10 mouse cellular contexts compared by ENCODE assay signal in the genomic region with DNA sequence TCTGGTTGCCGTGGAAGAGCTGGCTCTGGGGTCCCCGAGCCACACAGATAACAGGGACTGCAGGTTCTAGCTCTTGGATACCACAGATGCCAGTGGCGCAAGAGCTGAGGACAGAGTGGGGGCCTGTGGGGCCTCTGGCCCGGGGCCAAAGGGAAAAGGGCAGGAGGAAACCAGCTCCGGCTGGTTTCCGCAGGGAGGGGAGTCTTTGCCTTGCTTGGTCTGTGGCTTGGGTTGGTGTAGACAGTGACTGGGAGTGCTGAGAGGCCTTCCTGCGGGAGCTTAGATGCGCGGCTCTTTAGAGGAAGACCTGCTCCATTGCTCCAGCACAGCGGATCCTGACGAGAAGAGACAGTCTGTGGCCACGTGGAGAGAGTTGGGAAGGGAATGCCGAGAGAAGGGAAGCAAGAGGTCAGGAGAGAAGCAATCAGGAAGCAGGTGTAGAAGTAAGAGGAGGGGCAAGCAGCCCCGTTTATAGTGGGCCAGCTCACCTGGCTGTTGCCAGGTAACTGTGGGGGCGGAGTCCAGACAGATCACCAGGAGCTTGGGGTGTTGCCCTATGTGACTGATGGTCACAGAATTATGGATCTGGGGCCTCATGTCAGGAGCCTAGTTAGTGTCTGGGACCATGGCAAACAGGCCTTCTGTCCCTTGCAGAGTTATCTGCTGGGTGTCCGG. TPM values are rescaled to one million over a fixed set of nuclear protein-coding genes. Genes with fewer than 3 reads are reported as not detected.
DNase-seq lines count a peak whose midpoint lies in the region; ATAC-seq and TF ChIP-seq lines count a peak whose summit lies in the region.
"Had no signal": no experiment of that assay in that cellular context is flagged by ENCODE, and none has a peak within 500 bp of the region (broad histone marks: within the 10 kb centered on the region; RNA-seq: fewer than 3 reads in every experiment).

No protein-coding gene starts in this region.

- H3K36me3 ChIP-seq in hindbrain, embryonic 13.5 days = peaks cover 56% of the 10 kb centered on the region
- H3K36me3 ChIP-seq in hindbrain, embryonic 10.5 days = peaks cover 52% of the 10 kb centered on the region
- peaks cover 33% of the 10 kb centered on the region for H3K36me3 ChIP-seq in kidney, postnatal 0 days (ENCODE audit: insufficient read depth, low read length)

- H3K9me3 ChIP-seq in hindbrain, embryonic 13.5 days = peaks cover 11% of the 10 kb centered on the region
- H3K9me3 ChIP-seq in hindbrain, embryonic 10.5 days = peaks cover 13% of the 10 kb centered on the region; the same call in 1 of the 2 replicates
- H3K9me3 ChIP-seq in kidney, postnatal 0 days (replicated peaks; ENCODE audit: low read length) = no peaks in the 10 kb centered on the region
- H3K9me3 ChIP-seq: G1E; liver, embryonic 15.5 days had no signal

- DNase-seq in hindbrain, embryonic 10.5 days (ENCODE audit: low spot score) = no peak
- peak; percentile 57 for DNase-seq in 416B (ENCODE audit: low read depth)
- DNase-seq in NIH3T3 (ENCODE audit: low read depth) = peak; percentile 17
- peak; percentile 18 for DNase-seq in kidney, postnatal 0 days (ENCODE audit: low spot score)
- no peak for DNase-seq in spleen, postnatal 10 days (ENCODE audit: low spot score in 2 of 2)
- no peak for DNase-seq in testis, postnatal 10 days (ENCODE audit: low spot score)
- DNase-seq in spleen, adult 18-20 months = no peak

- no peak for TF ChIP-seq CTCF in kidney, postnatal 0 days (IDR thresholded peaks at IDR 0.05; ENCODE audit: low read depth)

- H3K4me3 ChIP-seq in hindbrain, embryonic 13.5 days = no peak overlapping the region
- no peak overlapping the region for H3K4me3 ChIP-seq in hindbrain, embryonic 10.5 days
- H3K4me3 ChIP-seq in kidney, postnatal 0 days (replicated peaks; ENCODE audit: low read depth, low read length) = no peak overlapping the region
- H3K4me3 ChIP-seq: liver, embryonic 15.5 days had no signal

- 72% methylated on average over 16 of the region's 16 CpGs for WGBS in hindbrain, embryonic 13.5 days
- WGBS in hindbrain, embryonic 10.5 days = 82% methylated on average over 16 of the region's 16 CpGs
- whole genome bisulfite sequencing in kidney, postnatal 0 days = 61% methylated on average over 16 of the region's 16 CpGs

- H3K4me1 ChIP-seq in hindbrain, embryonic 13.5 days (replicated peaks) = 0 out of 2 replicates have a peak, but pooled peaks cover 8% of the 10 kb centered on the region
- no peaks in the 10 kb centered on the region for H3K4me1 ChIP-seq in hindbrain, embryonic 10.5 days (replicated peaks)
- H3K4me1 ChIP-seq in kidney, postnatal 0 days (replicated peaks; ENCODE audit: insufficient read depth, low read length) = no peaks in the 10 kb centered on the region

- no peak overlapping the region for H3K4me2 ChIP-seq in hindbrain, embryonic 13.5 days
- H3K4me2 ChIP-seq in kidney, postnatal 0 days (ENCODE audit: low read length) = no peak overlapping the region
- H3K4me2 ChIP-seq: liver, embryonic 15.5 days had no signal

- 0 out of 2 replicates have a peak overlapping the region, but pooled peaks have one; percentile 35 for H3K27ac ChIP-seq in hindbrain, embryonic 13.5 days
- H3K27ac ChIP-seq in hindbrain, embryonic 10.5 days = no peak overlapping the region
- no peak overlapping the region for H3K27ac ChIP-seq in kidney, postnatal 0 days
- H3K27ac ChIP-seq: liver, embryonic 15.5 days had no signal

- H3K9ac ChIP-seq in hindbrain, embryonic 13.5 days = no peak overlapping the region
- H3K9ac ChIP-seq in kidney, postnatal 0 days (ENCODE audit: low read depth, low read length) = no peak overlapping the region
- H3K9ac ChIP-seq: liver, embryonic 15.5 days had no signal

- H3K27me3 ChIP-seq in hindbrain, embryonic 13.5 days = no peaks in the 10 kb centered on the region
- H3K27me3 ChIP-seq in hindbrain, embryonic 10.5 days (ENCODE audit: insufficient read depth, poor library complexity, severe bottlenecking) = no peaks in the 10 kb centered on the region
- H3K27me3 ChIP-seq in kidney, postnatal 0 days (ENCODE audit: insufficient read depth, low read length) = no peaks in the 10 kb centered on the region
- H3K27me3 ChIP-seq: liver, embryonic 15.5 days had no signal

- ATAC-seq in hindbrain, embryonic 13.5 days (ENCODE audit: low FRiP score) = no peak
- peak; percentile 47; the same call in 1 of the 2 replicates for ATAC-seq in kidney, postnatal 0 days (replicated peaks; ENCODE audit: low FRiP score, low read depth)

RNA-seq across cellular contexts. Expression of gene Kcnj11, which starts 15.6 kb away (rescaled TPM):
- 0.88 and 1.6 TPM in 2 replicates for polyA plus RNA-seq in hindbrain, embryonic 13.5 days (2015; fragmentation: Nextera tagmentation; extraction: Ambion mirVana)
- 0.22 and 0.48 TPM in 2 replicates for polyA plus RNA-seq in hindbrain, embryonic 10.5 days (2016; fragmentation: Nextera tagmentation; extraction: Ambion mirVana)
- 0.18 and 0.33 TPM in 2 replicates for polyA plus RNA-seq in kidney, postnatal 0 days (2015; fragmentation: Nextera tagmentation; extraction: Ambion mirVana)
- polyA plus RNA-seq: G1E had no signal

RNA-seq across cellular contexts. Expression of gene Nomo1, which starts 51.5 kb away (rescaled TPM):
- polyA plus RNA-seq in hindbrain, embryonic 13.5 days (2015; fragmentation: Nextera tagmentation; extraction: Ambion mirVana) = 37.2 and 37.7 TPM in 2 replicates
- polyA plus RNA-seq in hindbrain, embryonic 10.5 days (2016; fragmentation: Nextera tagmentation; extraction: Ambion mirVana) = 29.3 and 30.7 TPM in 2 replicates
- polyA plus RNA-seq in kidney, postnatal 0 days (2015; fragmentation: Nextera tagmentation; extraction: Ambion mirVana) = 27.2 and 30.3 TPM in 2 replicates

RNA-seq across cellular contexts. Expression of gene Abcc6, which starts 54.9 kb away (rescaled TPM):
- polyA plus RNA-seq in hindbrain, embryonic 13.5 days (2015; fragmentation: Nextera tagmentation; extraction: Ambion mirVana) = 0.23 and 0.40 TPM in 2 replicates
- polyA plus RNA-seq in hindbrain, embryonic 10.5 days (2016; fragmentation: Nextera tagmentation; extraction: Ambion mirVana) = 0.12 and 0.20 TPM in 2 replicates
- polyA plus RNA-seq in kidney, postnatal 0 days (2015; fragmentation: Nextera tagmentation; extraction: Ambion mirVana) = 0.33 and 0.47 TPM in 2 replicates
- polyA plus RNA-seq: G1E had no signal

Comparison
In these comparisons a context has a peak if more than half of its experiments do, and no peak if none do; other contexts are left out.
1. DNase-seq: peak in 416B (single experiment), NIH3T3 (single experiment) and kidney, postnatal 0 days (single experiment); none in hindbrain, embryonic 10.5 days (single experiment), spleen, postnatal 10 days (0 of 2), testis, postnatal 10 days (single experiment) and spleen, adult 18-20 months (0 of 2).